Mouse (Mus musculus) bone marrow, adult 2 months (tissue): ENCODE results near the gene Pex11a.

Experiments used
- CTCF ChIP-seq: fragments of 200-500 bp; IDR thresholded peaks from 2 replicates; pipeline ENCODE4 v1.5.1; 2011; ENCODE audit warnings: low read length, control low read depth; ENCODE audit not compliant: control insufficient read depth, insufficient read depth
- POLR2A ChIP-seq: fragments of 200-500 bp; IDR thresholded peaks from 2 replicates; pipeline ENCODE4 v1.6.1; 2011; ENCODE audit warnings: low read depth, mild to moderate bottlenecking, control low read depth, low read length, borderline replicate concordance; ENCODE audit not compliant: control insufficient read depth

DNA sequence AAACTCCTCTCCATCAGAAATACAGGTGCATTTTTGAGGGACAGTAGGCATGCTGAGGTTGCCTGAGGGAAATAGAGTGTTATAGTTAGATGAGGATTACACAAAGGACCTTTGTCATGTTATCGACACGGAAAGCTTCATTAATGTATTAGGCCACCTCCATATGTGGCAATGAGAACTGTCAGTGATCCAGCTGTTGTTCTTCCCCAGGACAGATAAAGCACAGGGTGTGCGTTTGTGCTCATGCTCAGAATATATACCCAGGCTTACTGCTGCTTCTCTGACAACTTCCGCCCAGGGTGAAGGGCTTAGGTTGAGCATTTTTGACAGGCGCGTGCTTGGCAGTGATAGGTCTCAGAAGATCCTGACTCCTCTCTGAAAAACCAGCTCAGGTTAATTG, 6.6 kb upstream of the Pex11a start:
- no peak for TF ChIP-seq CTCF
- no peak for TF ChIP-seq POLR2A
